Mouse (Mus musculus) embryonic fibroblast, embryonic 13.5 days (primary cell): ENCODE data around the gene Mrps26. TPM values are rescaled to one million over a fixed set of nuclear protein-coding genes. Genes with fewer than 3 reads are reported as not detected.

ENCODE experiments used
- H3K27ac ChIP-seq: 2 replicates; pipeline ENCODE4 v1.5.1; 2012; ENCODE audit warnings: low read length, control low read depth, inconsistent platforms; ENCODE audit not compliant: insufficient read depth
- H3K4me1 ChIP-seq: 2 replicates; pipeline ENCODE4 v1.6.1; 2011; ENCODE audit warnings: low read length; ENCODE audit not compliant: control insufficient read depth, insufficient read depth
- H3K4me3 ChIP-seq: 2 replicates; pipeline ENCODE4 v1.5.1; 2011; ENCODE audit warnings: mild to moderate bottlenecking, control low read depth, low read length; ENCODE audit not compliant: insufficient read depth
- CTCF ChIP-seq: IDR thresholded peaks from 2 replicates; pipeline ENCODE4 v1.5.1; 2011; ENCODE audit warnings: mild to moderate bottlenecking, control low read depth, low read length, moderate library complexity, borderline replicate concordance; ENCODE audit not compliant: insufficient read depth
- POLR2A ChIP-seq: IDR thresholded peaks from 2 replicates; pipeline ENCODE4 v1.6.1; 2011; ENCODE audit warnings: low read depth, mild to moderate bottlenecking, control low read depth, low read length, moderate library complexity
- polyA plus RNA-seq: library from polyadenylated mRNA; stranded (reverse); fragments of >200 nt; gene quantifications from 2 replicates; pipeline ENCODE4 v1.2.4, GENCODE M21; 2011; ENCODE audit warnings: low read depth; ENCODE audit not compliant: missing spikeins, insufficient read length

Mrps26 gene
- polyA plus RNA-seq, 1 experiment: 24.4 TPM

DNA sequence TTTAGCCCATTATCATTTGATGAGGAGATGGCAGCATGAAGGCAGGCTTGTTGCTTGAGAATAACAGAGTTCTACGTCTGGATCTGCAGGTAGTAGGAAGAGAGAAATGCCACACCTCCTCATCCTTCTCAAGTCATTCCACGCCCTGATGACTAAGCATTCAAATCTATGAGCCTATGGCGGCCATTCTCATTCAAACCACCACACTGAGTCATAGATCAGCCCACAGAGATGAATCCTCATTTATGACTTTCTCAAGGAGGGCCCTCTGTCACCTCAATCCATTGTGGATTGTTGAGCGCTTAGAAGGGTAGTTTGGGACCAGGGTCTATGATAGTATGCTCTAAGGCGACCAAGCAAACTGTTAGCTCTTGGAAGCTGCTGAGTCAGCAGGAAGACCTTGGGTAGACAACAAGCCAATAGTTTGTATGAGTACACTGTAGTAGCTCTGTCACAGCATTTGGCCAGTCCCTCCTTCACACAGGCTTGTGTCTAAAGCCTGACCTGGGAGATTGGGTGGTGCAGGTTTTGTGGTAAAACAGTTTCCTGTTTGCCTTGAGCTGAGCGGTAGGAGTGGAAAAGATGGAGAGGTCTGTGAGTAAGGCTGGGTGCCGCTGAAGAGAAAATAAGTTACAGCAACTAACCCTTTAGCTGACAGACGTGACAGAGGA is 24.5 kb upstream of the Mrps26 start:
- H3K27ac ChIP-seq: no peak overlapping the region
- no peaks in the 10 kb centered on the region for H3K4me1 ChIP-seq
- TF ChIP-seq CTCF (no peak), POLR2A (no peak)
- H3K4me3 ChIP-seq: no peak overlapping the region

DNA sequence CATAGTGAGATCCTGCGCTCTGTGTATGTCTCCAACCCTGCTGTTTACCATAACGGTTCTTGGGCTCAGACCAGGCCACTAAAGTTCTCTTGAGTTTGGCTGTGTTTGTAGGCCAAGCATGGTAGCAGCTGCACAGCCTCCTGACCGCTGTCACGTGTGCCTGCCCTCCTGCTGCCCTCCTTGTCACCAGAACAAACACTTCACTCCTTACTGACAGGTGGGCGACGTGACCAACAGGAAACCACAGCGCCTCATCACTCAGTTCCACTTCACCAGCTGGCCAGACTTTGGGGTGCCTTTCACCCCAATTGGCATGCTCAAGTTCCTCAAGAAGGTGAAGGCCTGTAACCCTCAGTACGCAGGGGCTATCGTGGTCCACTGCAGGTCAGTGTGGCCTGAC is 23.3 kb upstream of the Mrps26 start:
- no peak overlapping the region for H3K4me3 ChIP-seq
- TF ChIP-seq POLR2A (no peak), CTCF (no peak)
- no peak overlapping the region for H3K27ac ChIP-seq
- H3K4me1 ChIP-seq: no peaks in the 10 kb centered on the region

DNA sequence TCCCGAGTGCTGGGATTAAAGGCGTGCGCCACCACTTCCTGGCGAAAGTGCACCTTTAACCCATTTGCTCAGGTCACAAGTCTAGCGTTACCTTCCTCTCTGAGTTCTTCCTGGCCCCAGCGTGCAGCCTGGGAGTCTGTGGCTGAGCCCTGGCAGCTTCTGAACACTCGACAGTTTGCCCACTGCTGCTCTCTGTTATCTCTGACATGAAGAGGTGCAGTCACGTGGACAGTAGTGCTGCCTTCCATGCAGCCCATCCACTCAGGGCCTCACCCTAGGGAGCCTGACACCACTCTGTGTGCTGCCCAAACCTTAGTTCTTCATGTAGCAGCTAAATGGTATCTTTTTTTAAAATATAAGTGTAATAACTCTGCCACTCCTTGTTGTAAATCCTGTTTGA is 16.6 kb upstream of the Mrps26 start:
- H3K27ac ChIP-seq: no peak overlapping the region
- TF ChIP-seq CTCF (no peak), POLR2A (no peak)

DNA sequence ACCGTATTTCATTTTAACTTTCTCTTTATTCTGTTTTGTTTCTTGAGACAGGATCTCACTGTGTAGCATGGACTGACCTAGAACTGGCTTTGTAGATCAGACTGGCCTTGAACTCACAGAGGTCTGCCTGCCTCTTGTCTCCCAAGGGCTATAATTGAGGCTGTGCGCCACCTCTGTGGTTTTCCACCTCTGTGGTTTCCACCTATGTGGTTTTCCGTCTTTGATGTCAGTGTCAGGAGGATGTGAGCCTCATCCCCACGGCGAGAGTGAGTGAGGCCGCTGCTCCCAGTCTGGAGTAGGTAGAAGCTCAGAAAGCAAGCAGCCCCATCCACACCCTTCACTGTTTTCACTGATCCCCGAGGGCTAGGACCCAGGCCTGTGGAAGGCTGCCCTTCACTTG is 8.7 kb upstream of the Mrps26 start:
- Histone ChIP-seq H3K27ac (no peak overlapping the region), H3K4me3 (no peak overlapping the region), H3K4me1 (no peaks in the 10 kb centered on the region)
- TF ChIP-seq POLR2A (no peak), CTCF (no peak)

More for the DNA sequence above, 16.6 kb upstream of the Mrps26 start:
- no peak overlapping the region for H3K4me3 ChIP-seq
- no peaks in the 10 kb centered on the region for H3K4me1 ChIP-seq

DNA sequence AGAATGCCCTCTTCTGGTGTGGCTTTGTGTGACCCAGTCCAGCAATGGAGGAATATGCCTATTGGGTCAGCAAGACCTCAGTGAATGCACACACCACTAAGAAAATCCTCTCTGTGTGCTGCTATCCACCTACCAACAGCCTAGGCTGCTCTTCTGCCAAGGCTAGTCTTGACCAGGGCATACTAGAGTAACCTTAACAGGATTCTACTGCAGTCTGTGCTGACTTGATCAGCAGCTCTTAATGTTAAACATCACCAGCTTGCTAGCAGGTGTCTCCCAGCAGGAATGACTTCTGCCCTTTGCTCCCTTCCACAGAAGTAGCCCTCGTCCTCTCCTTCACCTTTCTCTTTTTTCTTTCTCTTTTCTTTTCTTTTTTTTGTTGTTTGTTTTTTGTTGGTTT is 7.2 kb upstream of the Mrps26 start:
- H3K4me1 ChIP-seq: no peaks in the 10 kb centered on the region

DNA sequence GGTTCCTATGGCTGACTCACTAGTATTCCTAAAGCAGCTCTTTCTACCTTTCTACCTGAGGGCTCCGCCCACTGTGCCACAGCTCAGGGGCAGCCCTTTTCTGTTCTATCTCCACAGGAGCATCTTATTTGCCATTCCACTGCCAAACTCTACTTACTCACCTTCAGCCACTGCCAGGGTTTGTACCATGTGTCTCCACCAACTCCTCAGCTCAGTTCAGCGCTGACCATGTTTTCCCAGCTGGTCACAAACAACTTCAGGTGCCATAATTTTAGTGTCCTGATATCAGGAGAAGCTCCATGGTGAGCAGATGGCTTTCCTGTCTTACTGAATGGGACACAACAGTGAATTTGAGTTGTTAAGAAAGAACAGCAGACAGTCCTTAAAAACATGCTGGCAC is 6.1 kb upstream of the Mrps26 start:
- TF ChIP-seq CTCF (no peak), POLR2A (no peak)
- no peaks in the 10 kb centered on the region for H3K4me1 ChIP-seq
- no peak overlapping the region for H3K4me3 ChIP-seq
- no peak overlapping the region for H3K27ac ChIP-seq

More for the DNA sequence above, 7.2 kb upstream of the Mrps26 start:
- TF ChIP-seq CTCF: no peak
- TF ChIP-seq POLR2A: no peak
- Histone ChIP-seq H3K4me3 (no peak overlapping the region), H3K27ac (no peak overlapping the region)

DNA sequence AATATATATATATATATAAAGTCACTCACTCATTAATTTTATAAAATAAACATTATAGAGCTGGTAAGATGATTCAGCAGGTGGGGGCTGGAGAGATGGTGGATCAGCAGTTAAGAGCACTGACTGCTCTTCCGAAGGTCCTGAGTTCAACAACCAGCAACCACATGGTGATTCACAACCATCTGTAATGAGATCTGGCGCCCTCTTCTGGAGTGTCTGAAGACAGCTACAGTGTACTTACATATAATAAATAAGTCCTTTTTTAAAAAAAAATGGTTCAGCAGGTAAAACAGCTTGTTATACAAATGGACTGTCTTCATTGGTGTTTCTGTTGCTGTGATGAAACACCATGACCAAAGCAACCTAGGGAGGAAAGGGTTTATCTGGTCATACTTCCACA is 5.5 kb upstream of the Mrps26 start:
- TF ChIP-seq POLR2A: no peak
- TF ChIP-seq CTCF: no peak
- no peaks in the 10 kb centered on the region for H3K4me1 ChIP-seq
- no peak overlapping the region for H3K4me3 ChIP-seq
- H3K27ac ChIP-seq: no peak overlapping the region

DNA sequence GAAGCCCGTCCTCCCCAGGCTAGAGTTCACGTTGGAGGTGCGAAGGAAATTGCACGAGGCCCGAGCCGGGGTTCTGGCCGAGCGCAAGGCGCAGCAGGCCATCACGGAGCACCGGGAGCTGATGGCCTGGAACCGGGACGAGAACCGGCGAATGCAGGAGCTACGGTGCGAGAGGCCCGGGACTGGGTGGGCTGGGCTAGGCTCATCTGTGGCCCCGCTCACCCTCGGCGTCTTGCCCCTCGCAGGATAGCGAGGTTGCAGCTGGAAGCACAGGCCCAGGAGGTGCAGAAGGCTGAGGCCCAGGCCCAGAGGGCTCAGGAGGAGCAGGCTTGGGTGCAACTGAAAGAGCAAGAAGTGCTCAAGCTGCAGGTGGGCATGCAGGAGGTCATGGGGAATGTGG is 521 bp downstream of the Mrps26 start:
- Histone ChIP-seq H3K27ac (no peak overlapping the region), H3K4me1 (peaks cover 4% of the 10 kb centered on the region; the same call in 1 of the 2 replicates), H3K4me3 (peak overlapping the region; percentile 72)
- TF ChIP-seq CTCF (no peak), POLR2A (no peak)

DNA sequence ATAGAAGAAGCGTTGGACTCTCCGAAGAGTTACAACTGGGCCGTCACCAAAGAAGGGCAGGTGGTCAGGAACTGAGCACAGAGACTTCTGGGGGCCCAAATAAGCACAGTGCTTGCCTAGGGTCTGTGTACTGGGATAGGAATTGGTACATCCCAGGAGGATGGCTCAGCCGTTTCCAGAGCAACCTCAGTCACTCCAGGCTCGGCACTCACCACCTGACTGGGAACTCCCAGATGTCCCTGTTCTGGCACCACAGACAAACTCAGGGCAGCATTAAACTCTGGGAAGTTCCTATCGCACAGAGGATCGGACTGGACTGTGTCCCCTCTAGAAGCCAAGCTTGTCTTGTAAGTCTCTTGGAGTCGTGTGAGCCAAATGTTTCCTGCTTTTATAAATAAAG is 1.4 kb downstream of the Mrps26 start:
- H3K27ac ChIP-seq: no peak overlapping the region
- H3K4me3 ChIP-seq: peak overlapping the region; percentile 72; the same call in 1 of the 2 replicates
- TF ChIP-seq POLR2A (no peak), CTCF (no peak)
- peaks cover 4% of the 10 kb centered on the region; the same call in 1 of the 2 replicates for H3K4me1 ChIP-seq

DNA sequence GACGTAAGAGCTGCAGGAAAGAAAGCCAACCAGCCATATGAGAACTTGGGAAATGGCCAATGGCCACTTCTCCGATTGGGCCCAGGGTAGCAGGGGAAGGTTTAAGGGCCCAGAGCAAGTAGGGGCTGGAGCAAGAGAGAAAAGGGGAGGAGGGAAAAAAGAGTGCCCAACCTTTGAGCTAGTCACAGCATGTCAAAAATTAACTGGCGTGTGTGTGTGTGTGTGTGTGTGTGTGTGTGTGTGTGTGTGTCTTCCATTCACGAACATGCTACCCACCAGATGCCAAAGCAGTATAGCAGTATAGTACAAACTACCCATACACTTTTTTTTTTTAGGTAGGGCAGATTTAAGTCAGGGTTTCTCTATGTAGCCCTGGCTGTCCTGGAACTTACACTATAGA is 5.4 kb downstream of the Mrps26 start:
- no peak for TF ChIP-seq CTCF
- TF ChIP-seq POLR2A: no peak

More for the DNA sequence above, 5.4 kb downstream of the Mrps26 start:
- H3K27ac ChIP-seq: no peak overlapping the region
- H3K4me1 ChIP-seq: peaks cover 4% of the 10 kb centered on the region; the same call in 1 of the 2 replicates
- H3K4me3 ChIP-seq: no peak overlapping the region
